Mouse (Mus musculus) Patski (cell line): Measurements from ENCODE around the gene Trpm2. TPM values are rescaled to one million over a fixed set of nuclear protein-coding genes. Genes with fewer than 3 reads are reported as not detected.

Source experiments
- ATAC-seq: fragments of 100-300 bp; one replicate; pipeline ENCODE4 v1.8.0; 2021
- CTCF ChIA-PET: fragments of 350-600 bp; sonication (Branson Sonifier 250); formaldehyde crosslinking; loops from one replicate; lab custom pipeline; 2022; ENCODE audit warnings: inconsistent platforms; lab: Charles Lee
- POLR2A ChIA-PET: fragments of 350-600 bp; sonication (Branson Sonifier 250); formaldehyde crosslinking; loops from one replicate; lab custom pipeline; 2022; ENCODE audit warnings: antibody characterized with exemption, inconsistent platforms; lab: Charles Lee
- DNase-seq: peaks from one replicate; pipeline ENCODE4 v3.0.0-alpha.2; 2011; ENCODE audit warnings: low read depth, low spot score
- H3K27me3 ChIP-seq: fragments of 371-371 bp; one replicate; pipeline ENCODE4 v1.5.1; 2021
- CTCF ChIP-seq: fragments of 100-300 bp; IDR thresholded peaks from one replicate; pipeline ENCODE4 v1.5.1; 2021
- in situ Hi-C: fragments of 300-500 bp; cut with MboI; formaldehyde crosslinking; loops from 3 replicates; pipeline ENCODE4 v1.11.1; 2018; ENCODE audit warnings: low pct_unique_long_range_greater_than_20kb, mixed read lengths
- polyA plus RNA-seq: library from polyadenylated mRNA; unstranded; gene quantifications from one replicate; pipeline ENCODE4 v1.2.3, GENCODE M21; 2021

Trpm2 gene
- polyA plus RNA-seq, 1 experiment from 2014 or later = 0.21 TPM

GRCm38 (mm10) chr10:78009184-78009944, 39.0 kb upstream of the Trpm2 start:
- POLR2A ChIA-PET = interaction anchor here (0.6 to 2.9 kb wide), 5 partner anchors 8 to 396 kb away, joined by 3 to 8 read pairs (median 3); no protein-coding TSS in a partner anchor
- DNase-seq (peak; percentile 28), ATAC-seq (peak; percentile 94)
- CTCF ChIA-PET = interaction anchor here (1.0 to 2.3 kb wide), 5 partner anchors 10 to 22 kb away, joined by 3 to 8 read pairs (median 3); no protein-coding TSS in a partner anchor
- in situ Hi-C loops = no loop called here
- no peak for TF ChIP-seq CTCF
- H3K27me3 ChIP-seq = no peaks in the 10 kb centered on the region

DNA sequence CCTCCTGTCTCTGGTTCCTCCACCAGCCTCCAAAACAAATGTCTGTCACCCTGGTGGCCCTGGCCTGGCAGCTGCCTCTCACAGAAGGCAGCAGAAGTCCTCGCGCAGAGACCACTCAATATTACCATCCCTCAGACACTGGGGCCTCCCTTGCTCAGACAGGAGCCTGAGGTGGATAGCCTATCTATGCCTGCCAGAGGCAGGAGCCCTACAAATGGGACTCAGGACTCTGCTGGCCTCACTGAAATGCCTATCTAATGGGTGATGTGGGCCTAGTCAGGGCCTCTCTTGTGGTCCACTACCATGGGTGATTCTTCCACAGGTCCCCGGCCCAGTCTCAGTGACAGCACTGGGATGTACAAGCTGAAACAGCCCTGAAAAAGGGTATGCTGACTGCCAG, 37.8 kb upstream of the Trpm2 start:
- no peak for TF ChIP-seq CTCF
- CTCF ChIA-PET = interaction anchor here (1.2 to 2.3 kb wide), 3 partner anchors 10 to 21 kb away, joined by 3 to 5 read pairs (median 3); no protein-coding TSS in a partner anchor
- in situ Hi-C loops = no loop called here
- DNase-seq (no peak), ATAC-seq (no peak)
- POLR2A ChIA-PET = interaction anchor here (2.9 kb wide), 1 partner anchor 11 kb away, joined by 8 read pairs; no protein-coding TSS in a partner anchor
- no peaks in the 10 kb centered on the region for H3K27me3 ChIP-seq

DNA sequence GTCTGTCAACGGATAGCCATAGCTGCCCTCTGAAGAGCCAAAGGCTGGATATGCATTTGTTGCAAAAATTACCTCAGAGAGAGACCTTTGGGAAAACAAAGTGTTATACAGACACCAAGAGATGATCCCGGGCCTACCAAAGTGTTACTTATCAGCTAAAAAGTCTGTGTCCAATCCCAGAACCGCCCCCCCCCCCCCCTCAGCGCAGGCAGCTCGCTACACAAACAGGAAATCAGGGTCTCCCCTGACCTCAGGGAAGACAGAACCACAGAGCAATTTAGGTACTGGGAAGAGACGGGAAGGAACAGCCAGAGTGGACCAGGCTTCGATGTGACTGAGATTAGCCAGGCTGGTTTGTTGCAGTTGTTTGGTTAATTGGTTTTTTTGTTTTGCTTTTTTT, 36.8 kb upstream of the Trpm2 start:
- POLR2A ChIA-PET = no interaction called here
- TF ChIP-seq CTCF = no peak
- no peak for DNase-seq
- CTCF ChIA-PET = interaction anchor here (1.5 to 2.3 kb wide), 2 partner anchors 11 kb away, joined by 5 read pairs; no protein-coding TSS in a partner anchor
- no peaks in the 10 kb centered on the region for H3K27me3 ChIP-seq
- no peak for ATAC-seq
- in situ Hi-C loops = no loop called here

DNA sequence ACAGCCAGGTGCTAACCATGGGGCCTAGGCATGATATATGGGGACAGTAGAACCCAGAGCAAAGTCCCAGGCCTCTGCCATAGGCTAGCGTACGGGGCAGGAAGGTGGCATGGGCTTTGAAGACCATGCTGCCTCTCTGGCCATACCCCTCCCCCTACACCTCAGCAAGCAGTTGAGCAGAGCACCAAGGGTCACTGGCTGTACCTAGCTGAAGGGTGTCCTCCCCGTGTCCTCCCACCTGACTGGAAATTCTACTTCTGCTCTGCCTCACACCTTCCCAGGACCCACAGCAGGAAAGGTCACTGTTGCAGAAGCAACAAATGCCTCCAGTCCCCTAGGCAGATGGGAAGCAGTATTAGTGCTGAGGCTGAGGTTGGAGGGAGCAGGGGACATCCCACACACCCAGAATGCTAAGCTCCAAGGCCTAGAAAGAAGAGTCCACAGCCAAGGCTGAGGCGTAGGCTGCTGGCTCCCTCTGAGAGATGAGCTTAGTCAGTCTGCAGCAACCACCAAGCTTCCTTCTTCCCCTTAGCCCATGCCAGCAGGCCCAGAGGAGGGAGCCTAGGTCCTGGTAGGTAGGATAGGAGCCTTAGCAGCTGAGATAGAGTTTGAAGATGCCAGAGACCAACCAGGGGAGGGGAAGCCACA, 35.6 kb upstream of the Trpm2 start:
- ChIA-PET CTCF (interaction anchor here (1.5 to 2.3 kb wide), 2 partner anchors 9 to 13 kb away, joined by 5 read pairs; no protein-coding TSS in a partner anchor), POLR2A (interaction anchor here (0.7 kb wide), 1 partner anchor 13 kb away, joined by 4 read pairs; no protein-coding TSS in a partner anchor)
- no peak for TF ChIP-seq CTCF
- no peak for ATAC-seq
- DNase-seq = no peak
- no peaks in the 10 kb centered on the region for H3K27me3 ChIP-seq
- in situ Hi-C loops = no loop called here

DNA sequence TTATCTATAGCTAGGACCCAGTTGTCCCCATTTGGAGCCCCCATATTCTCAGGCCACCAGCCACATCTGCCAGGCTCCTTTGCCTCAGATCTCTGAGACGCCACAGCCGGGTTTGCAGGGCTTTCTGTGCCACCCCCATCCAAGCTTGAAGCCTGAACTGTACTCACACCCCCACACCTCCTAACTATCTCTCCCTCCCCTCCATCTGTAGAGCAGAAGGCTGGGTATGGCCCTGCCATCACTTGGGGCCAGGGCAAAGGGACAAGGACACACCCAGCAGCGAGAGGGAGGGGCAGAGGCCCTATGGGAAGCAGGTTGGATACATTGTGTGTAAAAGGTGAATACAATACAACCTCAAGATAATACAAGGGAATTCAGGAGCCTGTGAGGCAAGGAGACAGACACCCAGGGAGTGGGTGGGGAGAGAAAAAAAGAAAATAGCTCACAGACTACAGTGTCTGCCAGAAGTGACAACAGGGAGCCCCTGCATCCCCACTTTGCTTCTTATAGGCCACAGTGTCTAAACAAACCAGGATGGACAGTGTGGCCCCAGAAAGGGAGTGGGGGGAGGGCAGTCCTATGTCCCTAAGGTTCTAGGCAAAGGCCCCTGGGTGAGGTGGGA, 34.2 kb upstream of the Trpm2 start:
- no peaks in the 10 kb centered on the region for H3K27me3 ChIP-seq
- POLR2A ChIA-PET = interaction anchor here (0.5 kb wide), 1 partner anchor 456 kb away, joined by 5 read pairs; no protein-coding TSS in a partner anchor
- CTCF ChIA-PET = interaction anchor here (0.9 to 2.2 kb wide), 2 partner anchors 20 to 158 kb away, joined by 3 to 7 read pairs; no protein-coding TSS in a partner anchor
- DNase-seq (no peak), ATAC-seq (no peak)
- in situ Hi-C loops = no loop called here
- TF ChIP-seq CTCF = no peak

- no peaks in the 10 kb centered on the region for H3K27me3 ChIP-seq
- ChIA-PET POLR2A (no interaction called here), CTCF (interaction anchor here (4.0 kb wide), 1 partner anchor 17 kb away, joined by 17 read pairs; no protein-coding TSS in a partner anchor)
- TF ChIP-seq CTCF = no peak
- no peak for DNase-seq
- no peak for ATAC-seq
- in situ Hi-C loops = no loop called here
Measured at GRCm38 (mm10) chr10:78002316-78002715, 32.0 kb upstream of the Trpm2 start.

DNA sequence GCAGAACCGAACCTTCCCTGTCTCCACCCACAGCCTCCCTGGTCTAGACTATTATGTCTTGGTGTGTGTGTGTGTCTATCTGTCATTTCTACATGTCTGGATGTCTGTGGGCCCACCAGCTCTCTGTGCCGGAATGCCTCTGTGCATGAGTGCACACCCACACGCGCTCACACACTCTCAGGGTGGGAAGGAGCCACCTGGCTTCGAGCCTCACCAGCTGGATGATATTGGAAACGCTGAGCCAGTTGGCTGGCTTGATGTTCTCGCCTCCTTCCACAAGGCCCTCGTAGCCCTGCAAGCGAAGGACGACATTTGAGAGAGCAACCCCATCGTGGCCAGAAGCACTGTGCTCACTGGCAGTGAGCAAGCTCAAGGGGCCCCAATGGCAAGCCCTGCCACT, 31.4 kb upstream of the Trpm2 start:
- ATAC-seq (no peak), DNase-seq (no peak)
- no peaks in the 10 kb centered on the region for H3K27me3 ChIP-seq
- ChIA-PET POLR2A (no interaction called here), CTCF (interaction anchor here (4.0 kb wide), 1 partner anchor 17 kb away, joined by 17 read pairs; no protein-coding TSS in a partner anchor)
- in situ Hi-C loops = no loop called here
- TF ChIP-seq CTCF = no peak

- ATAC-seq = no peak
Measured at GRCm38 (mm10) chr10:78000200-78000599, 29.8 kb upstream of the Trpm2 start.

DNA sequence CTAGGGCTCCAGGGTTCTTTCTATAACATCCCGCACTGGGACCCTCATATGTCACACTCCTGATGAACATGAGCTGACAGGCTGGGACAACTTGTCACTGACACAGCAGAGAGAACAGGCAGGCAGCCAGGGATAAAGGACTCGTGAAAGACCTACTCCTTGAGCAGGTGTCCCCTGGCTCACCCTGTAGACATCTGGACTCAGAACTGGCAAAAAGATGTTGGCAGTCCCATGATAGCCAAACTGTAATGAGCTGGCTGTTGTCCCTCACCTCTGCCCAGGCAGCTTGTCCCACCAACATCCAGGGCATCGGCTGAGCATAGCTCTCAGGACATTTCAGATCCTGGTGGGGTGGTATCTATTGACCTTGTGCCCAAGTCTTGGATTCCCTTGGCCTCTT, 25.3 kb upstream of the Trpm2 start:
- ChIA-PET POLR2A (no interaction called here), CTCF (interaction anchor here (2.1 kb wide), 1 partner anchor 11 kb away, joined by 5 read pairs; no protein-coding TSS in a partner anchor)
- no peak for TF ChIP-seq CTCF
- H3K27me3 ChIP-seq = no peaks in the 10 kb centered on the region
- no peak for DNase-seq
- in situ Hi-C loops = no loop called here
- ATAC-seq = no peak

More at GRCm38 (mm10) chr10:78000200-78000599, 29.8 kb upstream of the Trpm2 start:
- CTCF ChIA-PET = interaction anchor here (4.0 kb wide), 1 partner anchor 15 kb away, joined by 17 read pairs; no protein-coding TSS in a partner anchor
- no peak for TF ChIP-seq CTCF
- POLR2A ChIA-PET = interaction anchor here (1.2 kb wide), 1 partner anchor 9 kb away, joined by 3 read pairs; the partner anchor contains the start of gene Pfkl
- H3K27me3 ChIP-seq = no peaks in the 10 kb centered on the region
- no peak for DNase-seq
- in situ Hi-C loops = no loop called here

GRCm38 (mm10) chr10:77985775-77986174, 15.4 kb upstream of the Trpm2 start:
- POLR2A ChIA-PET = interaction anchor here (0.6 kb wide), 1 partner anchor 418 kb away, joined by 3 read pairs; no protein-coding TSS in a partner anchor
- DNase-seq = no peak
- in situ Hi-C loops = no loop called here
- no peak for ATAC-seq
- CTCF ChIA-PET = interaction anchor here (1.8 to 2.3 kb wide), 3 partner anchors 14 to 41 kb away, joined by 8 to 17 read pairs (median 9); no protein-coding TSS in a partner anchor
- no peaks in the 10 kb centered on the region for H3K27me3 ChIP-seq
- no peak for TF ChIP-seq CTCF
